Mouse (Mus musculus) stomach, postnatal 0 days (tissue): ENCODE data around the gene Methig1.

Experiments used
- CTCF ChIP-seq: IDR thresholded peaks from 2 replicates; pipeline ENCODE4 v1.5.1; 2016; ENCODE audit warnings: antibody characterized with exemption, low read depth, mild to moderate bottlenecking, moderate library complexity
- EP300 ChIP-seq: optimal IDR thresholded peaks from 2 replicates; pipeline ENCODE3; 2016; ENCODE audit warnings: antibody characterized with exemption

GRCm38 (mm10) chr15:100325235-100325634 lies 27.7 kb upstream of the Methig1 start:
- TF ChIP-seq EP300 (no peak), CTCF (no peak)
